Mouse (Mus musculus) neural tube, embryonic 14.5 days (tissue): Measurements from ENCODE around the gene Gm5148. TPM values are rescaled to one million over a fixed set of nuclear protein-coding genes. Genes with fewer than 3 reads are reported as not detected.

Experiments
- ATAC-seq: fragments of 200-750 bp; cut with Nextera tagmentation; 2 replicates; pipeline ENCODE4 v1.8.0; 2017; ENCODE audit warnings: low read depth, mild to moderate bottlenecking, moderate TSS enrichment, moderate library complexity
- H3K27ac ChIP-seq: fragments of 300-500 bp; sonication (generic); 2 replicates; pipeline ENCODE4 v1.5.1; 2014; ENCODE audit warnings: low read depth, mild to moderate bottlenecking, control low read depth, low read length, moderate library complexity, mixed read lengths
- H3K27me3 ChIP-seq: fragments of 300-500 bp; sonication (generic); 2 replicates; pipeline ENCODE4 v1.6.1; 2014; ENCODE audit warnings: low read length; ENCODE audit not compliant: control insufficient read depth, insufficient read depth
- H3K36me3 ChIP-seq: fragments of 300-500 bp; sonication (generic); 2 replicates; pipeline ENCODE4 v1.6.1; 2014; ENCODE audit warnings: low read length, mixed read lengths; ENCODE audit not compliant: control insufficient read depth, insufficient read depth
- H3K4me1 ChIP-seq: fragments of 300-500 bp; sonication (generic); 2 replicates; pipeline ENCODE4 v1.6.1; 2014; ENCODE audit warnings: low read length; ENCODE audit not compliant: control insufficient read depth, insufficient read depth
- H3K4me2 ChIP-seq: fragments of 300-500 bp; sonication (generic); 2 replicates; pipeline ENCODE4 v1.6.1; 2014; ENCODE audit warnings: mild to moderate bottlenecking, low read depth, low read length, control low read depth
- H3K4me3 ChIP-seq: fragments of 300-500 bp; sonication (generic); 2 replicates; pipeline ENCODE4 v1.5.1; 2014; ENCODE audit warnings: low read depth, low read length, control low read depth, mixed read lengths
- H3K9ac ChIP-seq: fragments of 300-500 bp; sonication (generic); replicated peaks from 2 replicates; pipeline ENCODE4 v1.6.1; 2014; ENCODE audit warnings: low read depth, mild to moderate bottlenecking, control low read depth, low read length, mixed read lengths
- H3K9me3 ChIP-seq: fragments of 300-500 bp; sonication (generic); 2 replicates; pipeline ENCODE4 v1.6.1; 2016; ENCODE audit warnings: low read length; ENCODE audit not compliant: control insufficient read depth
- WGBS: fragments of 180-500 bp; shearing (Covaris S2); extraction: QIAGEN DNeasy Blood & Tissue Kit; methylation state at CpG from one replicate; pipeline ENCODE4 v1.1.7; 2014; 5-methylcytosine and 5-hydroxymethylcytosine counted together
- polyA plus RNA-seq: library from polyadenylated mRNA; unstranded; fragments of >200 nt; fragmentation: Nextera tagmentation; extraction: Ambion mirVana; gene quantifications from 2 replicates; pipeline ENCODE4 v1.2.1, GENCODE M21; 2014

Gene Gm5148
- polyA plus RNA-seq, 1 experiment from 2014 or later: 15.4 TPM

GRCm38 (mm10) chr3:37747258-37748001, 23.1 kb upstream of the Gm5148 start:
- Histone ChIP-seq H3K9ac (no peak overlapping the region), H3K4me2 (no peak overlapping the region), H3K27ac (no peak overlapping the region), H3K36me3 (no peaks in the 10 kb centered on the region), H3K27me3 (no peaks in the 10 kb centered on the region), H3K9me3 (no peaks in the 10 kb centered on the region), H3K4me1 (no peaks in the 10 kb centered on the region), H3K4me3 (no peak overlapping the region)
- no peak for ATAC-seq
- WGBS: 88% methylated on average over 9 of the region's 9 CpGs

- ATAC-seq: no peak
- Histone ChIP-seq H3K4me3 (no peak overlapping the region), H3K27me3 (no peaks in the 10 kb centered on the region), H3K4me1 (no peaks in the 10 kb centered on the region), H3K9ac (no peak overlapping the region), H3K36me3 (no peaks in the 10 kb centered on the region), H3K27ac (no peak overlapping the region), H3K4me2 (no peak overlapping the region), H3K9me3 (no peaks in the 10 kb centered on the region)
- WGBS: 48% methylated on average over 2 of the region's 2 CpGs
These were observed 19.8 kb upstream of the Gm5148 start for GRCm38 (mm10) chr3:37744050-37744449.

- Histone ChIP-seq H3K27me3 (no peaks in the 10 kb centered on the region), H3K4me3 (no peak overlapping the region), H3K9ac (no peak overlapping the region), H3K9me3 (no peaks in the 10 kb centered on the region), H3K36me3 (no peaks in the 10 kb centered on the region), H3K4me1 (no peaks in the 10 kb centered on the region), H3K27ac (no peak overlapping the region), H3K4me2 (no peak overlapping the region)
- 91% methylated on average over 7 of the region's 7 CpGs for WGBS
- no peak for ATAC-seq
These were observed 15.7 kb upstream of the Gm5148 start for GRCm38 (mm10) chr3:37739996-37740395.

GRCm38 (mm10) chr3:37738171-37738950, 14.1 kb upstream of the Gm5148 start:
- H3K4me1 ChIP-seq: no peaks in the 10 kb centered on the region
- no peak overlapping the region for H3K4me3 ChIP-seq
- no peak overlapping the region for H3K4me2 ChIP-seq
- ATAC-seq: peak; percentile 40; the same call in 1 of the 2 replicates
- no peaks in the 10 kb centered on the region for H3K36me3 ChIP-seq
- H3K27ac ChIP-seq: no peak overlapping the region
- 70% methylated on average over 17 of the region's 17 CpGs for WGBS
- no peaks in the 10 kb centered on the region for H3K9me3 ChIP-seq
- H3K27me3 ChIP-seq: no peaks in the 10 kb centered on the region
- H3K9ac ChIP-seq: no peak overlapping the region

- no peaks in the 10 kb centered on the region for H3K9me3 ChIP-seq
- no peak overlapping the region for H3K4me3 ChIP-seq
- H3K4me1 ChIP-seq: no peaks in the 10 kb centered on the region
- no peaks in the 10 kb centered on the region for H3K27me3 ChIP-seq
- WGBS: 56% methylated on average over 6 of the region's 6 CpGs
- no peak overlapping the region for H3K27ac ChIP-seq
- no peak overlapping the region for H3K9ac ChIP-seq
- H3K36me3 ChIP-seq: no peaks in the 10 kb centered on the region
- H3K4me2 ChIP-seq: no peak overlapping the region
- no peak for ATAC-seq
These were observed 13.1 kb upstream of the Gm5148 start for GRCm38 (mm10) chr3:37737407-37737806.

GRCm38 (mm10) chr3:37735166-37735565, 10.9 kb upstream of the Gm5148 start:
- no peaks in the 10 kb centered on the region for H3K4me1 ChIP-seq
- ATAC-seq: no peak
- no peaks in the 10 kb centered on the region for H3K9me3 ChIP-seq
- no peaks in the 10 kb centered on the region for H3K36me3 ChIP-seq
- H3K27me3 ChIP-seq: no peaks in the 10 kb centered on the region
- H3K9ac ChIP-seq: no peak overlapping the region
- no peak overlapping the region for H3K4me3 ChIP-seq
- H3K27ac ChIP-seq: no peak overlapping the region
- no peak overlapping the region for H3K4me2 ChIP-seq
- WGBS: 80% methylated on average over 6 of the region's 6 CpGs

GRCm38 (mm10) chr3:37729142-37729541, 4.9 kb upstream of the Gm5148 start:
- Histone ChIP-seq H3K4me2 (no peak overlapping the region), H3K36me3 (no peaks in the 10 kb centered on the region), H3K9ac (no peak overlapping the region), H3K27ac (no peak overlapping the region), H3K4me3 (no peak overlapping the region), H3K4me1 (peaks cover 5% of the 10 kb centered on the region; the same call in 1 of the 2 replicates), H3K27me3 (no peaks in the 10 kb centered on the region), H3K9me3 (no peaks in the 10 kb centered on the region)
- 37% methylated on average over 4 of the region's 4 CpGs for WGBS
- peak; percentile 54; the same call in 1 of the 2 replicates for ATAC-seq

GRCm38 (mm10) chr3:37728112-37729100, 4.1 kb upstream of the Gm5148 start:
- Histone ChIP-seq H3K4me1 (peaks cover 13% of the 10 kb centered on the region; the same call in 1 of the 2 replicates), H3K9me3 (no peaks in the 10 kb centered on the region), H3K4me2 (no peak overlapping the region), H3K27ac (no peak overlapping the region), H3K9ac (no peak overlapping the region), H3K36me3 (no peaks in the 10 kb centered on the region), H3K4me3 (no peak overlapping the region), H3K27me3 (no peaks in the 10 kb centered on the region)
- 81% methylated on average over 9 of the region's 9 CpGs for WGBS
- ATAC-seq: no peak
